Mouse (Mus musculus) embryonic facial prominence, embryonic 10.5 days (tissue): ENCODE results near the gene Ptprd. TPM values are rescaled to one million over a fixed set of nuclear protein-coding genes. Genes with fewer than 3 reads are reported as not detected.

Experiments
- DNase-seq: peaks from one replicate; pipeline ENCODE4 v3.0.0-alpha.2; 2017; ENCODE audit warnings: low spot score
- H3K27ac ChIP-seq: fragments of 300-500 bp; sonication (generic); replicated peaks from 2 replicates; pipeline ENCODE4 v1.5.1; 2016; ENCODE audit warnings: mild to moderate bottlenecking
- H3K27me3 ChIP-seq: fragments of 300-500 bp; sonication (generic); replicated peaks from 2 replicates; pipeline ENCODE4 v1.6.1; 2016; ENCODE audit warnings: low read depth, mild to moderate bottlenecking; ENCODE audit not compliant: poor library complexity, severe bottlenecking
- H3K36me3 ChIP-seq: fragments of 300-500 bp; sonication (generic); replicated peaks from 2 replicates; pipeline ENCODE4 v1.6.1; 2016; ENCODE audit warnings: mild to moderate bottlenecking, moderate library complexity
- H3K4me1 ChIP-seq: fragments of 300-500 bp; sonication (generic); 2 replicates; pipeline ENCODE4 v1.6.1; 2016
- H3K4me3 ChIP-seq: fragments of 300-500 bp; sonication (generic); 2 replicates; pipeline ENCODE4 v1.5.1; 2016; ENCODE audit warnings: mild to moderate bottlenecking, moderate library complexity
- H3K9me3 ChIP-seq: fragments of 300-500 bp; sonication (generic); 2 replicates; pipeline ENCODE4 v1.6.1; 2016; ENCODE audit warnings: mild to moderate bottlenecking
- WGBS: fragments of 180-500 bp; shearing (Covaris S2); methylation state at CpG from one replicate; pipeline ENCODE4 v1.1.7; 2016; 5-methylcytosine and 5-hydroxymethylcytosine counted together
- polyA plus RNA-seq: library from polyadenylated mRNA; unstranded; fragments of >200 nt; fragmentation: Nextera tagmentation; extraction: Ambion mirVana; gene quantifications from 2 replicates; pipeline ENCODE4 v1.2.1, GENCODE M21; 2016

The Ptprd gene
- polyA plus RNA-seq, 1 experiment from 2014 or later, result 11.7 TPM

DNA sequence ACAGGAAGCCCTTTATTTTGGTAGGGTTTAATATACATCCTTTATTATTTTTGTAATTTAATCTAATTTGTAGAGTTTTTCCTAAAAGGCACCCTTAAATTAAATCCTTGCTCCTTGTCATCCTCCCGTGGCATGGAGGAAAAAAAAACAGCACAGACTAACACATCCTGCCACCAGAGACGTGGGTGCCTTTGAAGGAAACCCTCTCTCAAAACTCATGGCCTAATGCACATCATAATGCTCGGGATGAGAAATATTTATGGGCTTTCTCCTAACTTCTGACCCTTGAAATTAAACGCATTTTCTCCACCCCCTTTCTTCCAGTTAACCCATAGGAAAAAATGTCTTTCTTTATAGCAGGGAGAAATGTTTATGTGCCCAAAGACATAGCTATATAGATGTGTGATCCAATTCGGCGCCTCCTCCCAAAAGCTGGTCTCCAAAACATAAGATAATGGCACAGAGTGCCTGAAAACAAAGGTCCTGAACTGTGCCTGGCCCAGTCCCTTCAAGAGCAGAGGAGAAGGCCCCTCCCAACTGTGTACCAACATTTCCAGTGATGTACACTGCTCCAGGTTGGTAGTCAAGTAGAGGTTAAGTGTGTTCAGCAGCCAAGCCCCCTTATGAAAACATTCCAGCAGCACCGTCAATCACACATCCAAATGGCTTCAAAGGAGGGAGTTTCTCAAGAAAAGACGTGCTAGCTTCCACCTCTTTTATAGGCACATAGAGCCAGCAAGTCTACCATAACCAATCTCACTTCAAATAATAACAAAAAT lies 1860.4 kb downstream of the Ptprd start:
- H3K4me3 ChIP-seq, result no peak overlapping the region
- no peaks in the 10 kb centered on the region for H3K27me3 ChIP-seq
- H3K4me1 ChIP-seq, result peaks cover 34% of the 10 kb centered on the region
- no peak for DNase-seq
- WGBS, result 51% methylated on average over 8 of the region's 8 CpGs
- H3K27ac ChIP-seq, result peak overlapping the region; percentile 40; the same call in 1 of the 2 replicates
- no peaks in the 10 kb centered on the region for H3K9me3 ChIP-seq
- 0 out of 2 replicates have a peak, but pooled peaks cover 3% of the 10 kb centered on the region for H3K36me3 ChIP-seq

DNA sequence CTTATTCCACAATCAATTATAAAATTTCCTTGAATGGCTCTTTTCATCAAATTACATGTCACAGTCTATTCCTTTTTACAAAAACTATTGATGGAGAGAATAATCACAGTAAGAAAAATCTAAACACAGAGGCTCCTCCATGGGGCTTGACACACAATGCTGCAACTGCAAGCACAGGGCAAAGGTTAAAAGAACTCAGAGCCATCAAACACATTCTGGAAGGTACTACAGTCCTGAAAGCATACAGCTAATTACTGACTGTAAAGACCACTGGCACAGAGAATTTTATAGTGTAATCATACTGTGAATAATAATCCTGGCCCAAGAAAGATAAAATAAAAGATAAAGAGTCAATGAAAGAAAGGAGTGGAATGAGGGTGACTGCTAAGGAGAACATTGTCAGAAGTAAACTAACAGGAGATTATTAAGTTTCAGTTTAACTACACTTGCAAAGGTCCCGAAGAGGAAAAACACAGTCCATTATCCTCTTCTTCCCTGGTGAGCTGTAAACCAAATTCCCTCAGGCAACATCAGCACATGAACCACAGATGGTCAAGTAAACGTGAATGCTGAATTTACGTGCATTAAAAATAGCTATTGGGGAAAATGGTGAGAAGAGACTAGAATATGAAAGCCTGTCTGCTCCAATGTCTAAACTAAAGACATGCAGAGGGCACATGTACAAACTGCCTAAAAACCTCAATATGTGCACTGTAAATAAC lies 1861.4 kb downstream of the Ptprd start:
- Histone ChIP-seq H3K4me3 (no peak overlapping the region), H3K36me3 (0 out of 2 replicates have a peak, but pooled peaks cover 3% of the 10 kb centered on the region), H3K4me1 (peaks cover 31% of the 10 kb centered on the region), H3K27ac (no peak overlapping the region), H3K9me3 (no peaks in the 10 kb centered on the region), H3K27me3 (no peaks in the 10 kb centered on the region)
- no peak for DNase-seq
- 32% methylated on average over 3 of the region's 3 CpGs for WGBS

DNA sequence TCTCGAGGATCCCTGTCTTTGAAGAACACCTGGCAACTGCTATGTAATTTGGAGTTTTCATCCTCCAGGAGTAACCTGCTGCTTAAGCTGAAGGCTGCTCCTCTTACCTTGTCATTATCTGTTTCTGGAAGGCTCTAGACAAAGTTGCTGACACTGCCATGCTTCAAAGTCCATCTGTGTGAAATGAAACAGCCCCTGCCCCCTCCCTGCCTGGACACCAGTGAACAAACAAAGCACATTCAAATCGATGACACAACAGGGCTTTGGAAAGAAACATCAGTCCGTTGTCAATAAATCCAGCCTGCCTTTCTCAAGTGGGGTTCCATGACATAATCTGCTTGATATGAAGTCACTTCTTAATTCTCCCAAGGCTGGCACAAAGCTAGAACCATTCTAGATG lies 1867.7 kb downstream of the Ptprd start:
- no peaks in the 10 kb centered on the region for H3K27me3 ChIP-seq
- H3K9me3 ChIP-seq, result no peaks in the 10 kb centered on the region
- no peak for DNase-seq
- H3K4me1 ChIP-seq, result no peaks in the 10 kb centered on the region
- no peaks in the 10 kb centered on the region for H3K36me3 ChIP-seq
- H3K27ac ChIP-seq, result no peak overlapping the region
- no peak overlapping the region for H3K4me3 ChIP-seq
- WGBS, result 68% methylated on average over 3 of the region's 3 CpGs

DNA sequence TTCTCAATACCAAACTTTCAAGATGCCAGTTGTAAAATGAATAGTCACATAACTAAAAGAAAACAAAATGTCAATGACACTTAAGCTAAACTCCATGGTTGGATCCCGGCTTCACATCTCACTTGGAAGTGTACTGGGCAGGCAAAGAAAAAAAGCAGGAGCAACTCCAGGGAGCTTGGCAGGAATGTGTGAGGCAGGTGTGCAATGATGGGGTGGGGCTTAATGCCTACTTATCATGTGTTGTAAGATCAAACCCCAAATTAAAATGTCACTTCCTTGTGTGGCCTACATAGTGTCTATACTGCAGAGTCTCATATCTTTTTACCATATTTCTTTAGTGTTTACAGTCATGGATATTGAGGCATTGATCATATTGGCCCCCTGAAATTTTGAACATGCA lies 1873.8 kb downstream of the Ptprd start:
- no peaks in the 10 kb centered on the region for H3K36me3 ChIP-seq
- no peak for DNase-seq
- 79% methylated on average over 1 of the region's 1 CpGs for WGBS
- no peak overlapping the region for H3K27ac ChIP-seq
- H3K4me3 ChIP-seq, result no peak overlapping the region
- H3K9me3 ChIP-seq, result no peaks in the 10 kb centered on the region
- no peaks in the 10 kb centered on the region for H3K27me3 ChIP-seq
- H3K4me1 ChIP-seq, result no peaks in the 10 kb centered on the region

DNA sequence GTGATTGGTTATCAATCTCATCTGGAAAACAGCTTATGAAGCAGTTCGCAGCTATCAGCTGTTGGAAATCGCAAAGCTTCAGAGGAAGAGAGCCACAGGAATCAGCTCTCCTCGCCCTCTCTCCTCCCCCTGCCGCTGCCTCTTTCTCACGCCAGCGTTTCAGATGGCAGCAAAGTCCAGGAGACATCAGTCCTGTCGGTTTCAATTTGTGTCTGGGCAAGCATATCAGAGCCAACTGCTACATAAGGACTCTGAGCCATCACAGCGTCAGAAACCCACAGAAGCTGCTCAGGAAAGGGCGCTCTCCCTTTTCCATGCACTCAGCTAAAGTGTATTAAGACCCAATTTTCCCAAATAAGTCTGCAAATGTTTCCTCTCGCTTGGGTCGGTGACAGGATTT lies 1884.4 kb downstream of the Ptprd start:
- Histone ChIP-seq H3K9me3 (no peaks in the 10 kb centered on the region), H3K4me3 (peak overlapping the region; percentile 21; the same call in 1 of the 2 replicates), H3K36me3 (no peaks in the 10 kb centered on the region), H3K27ac (no peak overlapping the region), H3K27me3 (no peaks in the 10 kb centered on the region), H3K4me1 (peaks cover 13% of the 10 kb centered on the region)
- peak; percentile 50 for DNase-seq
- WGBS, result 24% methylated on average over 11 of the region's 11 CpGs

DNA sequence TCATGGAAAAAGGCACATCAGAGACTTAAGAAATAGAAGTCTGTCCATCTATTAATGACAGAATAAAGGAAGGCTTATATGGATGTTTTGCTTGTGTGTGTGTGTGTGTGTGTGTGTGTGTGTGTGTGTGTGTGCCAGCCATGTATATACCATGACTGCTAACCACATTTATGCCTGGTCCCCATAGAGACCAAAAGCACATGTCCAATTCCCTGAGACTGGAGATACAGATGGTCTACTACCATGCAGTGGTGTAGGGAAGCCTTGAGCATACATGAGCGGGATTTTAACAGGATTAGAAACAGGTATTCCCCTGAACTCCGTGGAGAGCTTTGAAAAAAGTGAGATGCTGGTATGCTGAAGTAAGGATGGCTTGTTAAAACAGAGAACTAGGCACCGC lies 1886.1 kb downstream of the Ptprd start:
- H3K27ac ChIP-seq, result no peak overlapping the region
- no peak overlapping the region for H3K4me3 ChIP-seq
- H3K36me3 ChIP-seq, result no peaks in the 10 kb centered on the region
- H3K4me1 ChIP-seq, result peaks cover 13% of the 10 kb centered on the region
- H3K9me3 ChIP-seq, result no peaks in the 10 kb centered on the region
- 88% methylated on average over 3 of the region's 3 CpGs for WGBS
- H3K27me3 ChIP-seq, result no peaks in the 10 kb centered on the region
- DNase-seq, result no peak

DNA sequence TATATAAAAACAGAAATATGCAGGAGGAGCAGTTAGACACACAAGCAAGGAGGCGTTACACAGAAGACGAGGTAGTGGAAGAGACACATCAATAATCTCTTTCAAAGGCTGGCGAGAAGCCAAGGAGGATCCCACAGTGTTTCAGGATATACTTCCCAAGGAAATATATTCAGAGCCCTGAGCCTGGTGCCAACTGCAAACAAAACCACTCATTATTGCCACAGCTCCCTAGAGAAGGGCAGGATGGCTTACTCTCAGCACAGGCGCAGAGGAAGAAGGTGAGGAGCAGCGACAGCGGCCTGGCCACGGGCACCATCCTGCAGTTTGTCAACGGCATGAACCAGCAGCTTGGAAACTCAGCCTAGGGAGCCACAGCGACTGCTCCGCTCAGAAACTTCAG lies 1886.8 kb downstream of the Ptprd start:
- WGBS, result 87% methylated on average over 10 of the region's 10 CpGs
- H3K9me3 ChIP-seq, result no peaks in the 10 kb centered on the region
- no peaks in the 10 kb centered on the region for H3K36me3 ChIP-seq
- no peak overlapping the region for H3K4me3 ChIP-seq
- no peak for DNase-seq
- H3K27ac ChIP-seq, result no peak overlapping the region
- H3K4me1 ChIP-seq, result peaks cover 13% of the 10 kb centered on the region
- H3K27me3 ChIP-seq, result no peaks in the 10 kb centered on the region

DNA sequence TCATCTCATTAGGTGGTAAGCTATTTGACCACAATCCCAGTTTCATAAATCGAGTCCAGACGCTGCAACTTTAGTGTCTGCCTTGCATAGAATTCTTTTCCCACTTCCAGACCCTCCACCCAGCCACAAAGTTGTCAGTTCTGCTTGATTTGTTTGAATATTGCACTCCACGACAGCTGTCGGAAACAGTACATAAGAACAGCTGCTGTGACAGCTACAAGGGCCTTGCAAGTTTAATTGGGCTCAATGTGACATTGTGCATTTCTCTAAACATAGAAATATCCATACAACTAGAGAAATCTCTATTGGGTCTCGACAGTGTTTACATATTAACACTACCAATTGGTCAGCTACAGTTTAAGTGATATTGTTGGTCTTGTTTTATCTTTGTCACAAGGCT lies 1887.3 kb downstream of the Ptprd start:
- H3K27ac ChIP-seq, result no peak overlapping the region
- 80% methylated on average over 5 of the region's 5 CpGs for WGBS
- DNase-seq, result no peak
- no peaks in the 10 kb centered on the region for H3K9me3 ChIP-seq
- H3K4me3 ChIP-seq, result no peak overlapping the region
- peaks cover 13% of the 10 kb centered on the region for H3K4me1 ChIP-seq
- no peaks in the 10 kb centered on the region for H3K27me3 ChIP-seq
- H3K36me3 ChIP-seq, result no peaks in the 10 kb centered on the region

DNA sequence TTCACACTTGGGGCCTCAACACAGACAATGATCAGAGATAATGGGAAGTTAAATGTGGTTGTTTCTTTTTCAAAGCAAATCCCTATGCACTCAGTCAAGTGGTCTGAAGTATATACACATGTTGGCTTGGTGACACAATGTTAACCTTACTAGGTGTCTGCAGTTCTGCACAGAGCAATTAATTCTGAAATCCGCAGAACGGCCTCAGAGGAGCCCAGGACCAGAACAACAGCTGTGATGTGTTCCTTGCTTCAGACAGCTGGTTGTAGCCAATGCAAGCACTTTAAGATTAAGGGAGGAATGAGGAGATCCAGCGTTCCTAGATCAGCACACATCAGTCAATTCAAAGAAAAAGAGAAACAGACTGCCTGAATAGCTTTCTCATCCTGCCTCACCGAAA lies 1891.9 kb downstream of the Ptprd start:
- Histone ChIP-seq H3K4me1 (no peaks in the 10 kb centered on the region), H3K36me3 (0 out of 2 replicates have a peak, but pooled peaks cover 3% of the 10 kb centered on the region), H3K9me3 (no peaks in the 10 kb centered on the region), H3K27ac (no peak overlapping the region), H3K4me3 (no peak overlapping the region), H3K27me3 (no peaks in the 10 kb centered on the region)
- DNase-seq, result no peak
- WGBS, result 79% methylated on average over 4 of the region's 4 CpGs

DNA sequence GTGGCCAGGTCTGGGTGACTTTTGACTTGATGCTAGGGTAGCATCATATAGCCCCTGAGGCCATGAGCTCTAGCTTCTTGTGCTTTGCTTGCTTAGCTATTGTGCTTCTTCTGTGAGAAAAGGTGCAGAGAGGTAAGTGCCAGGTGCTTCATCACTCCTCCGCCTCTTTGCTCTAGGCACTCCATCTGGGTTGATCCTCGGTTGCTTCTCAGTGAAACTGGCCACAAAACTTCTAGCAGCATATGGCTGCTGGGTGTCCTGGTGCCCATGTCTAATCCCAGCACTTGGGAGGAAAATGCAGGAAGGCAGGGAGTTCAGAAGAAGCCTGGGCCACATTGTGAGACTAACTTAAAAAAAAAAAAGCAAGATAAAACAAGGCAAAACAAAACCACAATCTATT lies 1895.8 kb downstream of the Ptprd start:
- H3K4me3 ChIP-seq, result no peak overlapping the region
- no peak overlapping the region for H3K27ac ChIP-seq
- H3K4me1 ChIP-seq, result no peaks in the 10 kb centered on the region
- H3K27me3 ChIP-seq, result no peaks in the 10 kb centered on the region
- no peak for DNase-seq
- WGBS, result 93% methylated on average over 2 of the region's 2 CpGs
- no peaks in the 10 kb centered on the region for H3K9me3 ChIP-seq
- 0 out of 2 replicates have a peak, but pooled peaks cover 3% of the 10 kb centered on the region for H3K36me3 ChIP-seq

DNA sequence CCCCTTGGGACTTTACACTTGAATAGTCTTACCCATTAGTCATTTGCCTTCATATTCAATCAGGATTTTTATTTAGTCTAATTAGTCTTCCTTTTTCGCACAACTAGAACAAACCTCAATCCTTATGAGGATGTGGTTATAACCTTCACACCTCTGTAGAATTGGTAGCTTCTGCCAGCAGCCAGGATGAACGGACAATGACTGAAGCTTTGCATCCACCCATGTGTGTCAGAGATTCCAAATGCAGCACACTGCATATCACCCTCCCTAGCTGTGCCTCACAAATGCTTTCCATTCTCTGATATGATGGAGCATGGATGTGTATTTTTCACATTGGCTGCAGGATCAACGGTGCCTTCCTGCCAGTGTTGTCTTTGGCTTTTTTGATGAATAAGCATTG lies 1898.0 kb downstream of the Ptprd start:
- DNase-seq, result no peak
- 91% methylated on average over 3 of the region's 3 CpGs for WGBS
- Histone ChIP-seq H3K27me3 (no peaks in the 10 kb centered on the region), H3K36me3 (0 out of 2 replicates have a peak, but pooled peaks cover 3% of the 10 kb centered on the region), H3K9me3 (no peaks in the 10 kb centered on the region), H3K4me1 (no peaks in the 10 kb centered on the region), H3K27ac (no peak overlapping the region), H3K4me3 (no peak overlapping the region)

DNA sequence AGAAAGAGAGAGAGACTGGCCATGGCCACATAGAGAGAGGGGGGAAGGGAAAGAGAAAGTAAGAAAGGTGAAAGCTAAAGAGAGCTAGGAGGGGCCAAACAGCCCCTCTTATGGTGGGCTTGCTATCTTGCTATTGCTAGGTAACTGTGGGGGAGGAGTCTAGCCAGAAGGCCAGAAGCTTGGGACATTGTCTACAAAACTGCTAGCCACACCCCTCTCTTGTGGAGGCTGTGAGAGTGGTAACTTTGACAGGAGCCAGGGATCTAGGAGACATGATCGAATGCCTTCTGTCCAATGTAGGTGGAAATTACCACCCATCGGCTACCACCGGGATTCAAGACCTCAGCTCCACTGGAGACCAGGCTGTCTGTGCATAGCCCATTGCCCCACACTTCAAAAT lies 1899.2 kb downstream of the Ptprd start:
- DNase-seq, result no peak
- Histone ChIP-seq H3K4me3 (no peak overlapping the region), H3K27ac (no peak overlapping the region), H3K9me3 (no peaks in the 10 kb centered on the region), H3K27me3 (no peaks in the 10 kb centered on the region), H3K36me3 (0 out of 2 replicates have a peak, but pooled peaks cover 3% of the 10 kb centered on the region), H3K4me1 (no peaks in the 10 kb centered on the region)
- WGBS, result 94% methylated on average over 3 of the region's 3 CpGs

DNA sequence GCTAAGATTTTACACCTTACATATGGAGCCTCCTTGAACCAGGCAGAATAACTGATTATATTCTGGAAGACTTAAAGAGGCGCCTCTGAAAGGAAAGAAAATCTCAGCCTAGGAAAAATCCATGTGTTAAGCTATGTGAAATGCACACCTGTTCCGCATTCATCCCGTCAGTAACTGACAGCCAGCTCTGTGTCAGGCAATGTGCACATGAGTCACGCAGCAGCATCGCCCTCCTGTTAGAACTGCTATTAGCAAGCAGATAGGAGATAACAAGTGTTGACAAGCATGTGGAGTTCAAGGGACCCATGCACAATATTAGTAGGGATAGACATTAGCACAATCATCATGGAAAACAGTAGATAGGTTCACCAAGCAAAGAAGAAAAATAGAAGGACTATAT lies 1905.8 kb downstream of the Ptprd start:
- no peaks in the 10 kb centered on the region for H3K9me3 ChIP-seq
- no peaks in the 10 kb centered on the region for H3K27me3 ChIP-seq
- no peaks in the 10 kb centered on the region for H3K36me3 ChIP-seq
- WGBS, result 89% methylated on average over 5 of the region's 5 CpGs
- peaks cover 4% of the 10 kb centered on the region; the same call in 1 of the 2 replicates for H3K4me1 ChIP-seq
- no peak overlapping the region for H3K27ac ChIP-seq
- no peak for DNase-seq
- H3K4me3 ChIP-seq, result no peak overlapping the region
